Mouse (Mus musculus) small intestine, adult 10 weeks (tissue): ENCODE results near the gene N6amt1. TPM values are rescaled to one million over a fixed set of nuclear protein-coding genes. Genes with fewer than 3 reads are reported as not detected.

Experiments used
- polyA plus RNA-seq: library from polyadenylated mRNA; stranded (reverse); fragments of 350-450 nt; fragmentation: Illumina TruSeq; extraction: RNeasy Lipid Tissue Mini Kit (QIAGEN cat#74804); gene quantifications from one replicate; pipeline ENCODE4 v1.2.3, GENCODE M21; 2014; ENCODE audit warnings: low replicate concordance

N6amt1 gene
- 8.3 TPM for polyA plus RNA-seq

DNA sequence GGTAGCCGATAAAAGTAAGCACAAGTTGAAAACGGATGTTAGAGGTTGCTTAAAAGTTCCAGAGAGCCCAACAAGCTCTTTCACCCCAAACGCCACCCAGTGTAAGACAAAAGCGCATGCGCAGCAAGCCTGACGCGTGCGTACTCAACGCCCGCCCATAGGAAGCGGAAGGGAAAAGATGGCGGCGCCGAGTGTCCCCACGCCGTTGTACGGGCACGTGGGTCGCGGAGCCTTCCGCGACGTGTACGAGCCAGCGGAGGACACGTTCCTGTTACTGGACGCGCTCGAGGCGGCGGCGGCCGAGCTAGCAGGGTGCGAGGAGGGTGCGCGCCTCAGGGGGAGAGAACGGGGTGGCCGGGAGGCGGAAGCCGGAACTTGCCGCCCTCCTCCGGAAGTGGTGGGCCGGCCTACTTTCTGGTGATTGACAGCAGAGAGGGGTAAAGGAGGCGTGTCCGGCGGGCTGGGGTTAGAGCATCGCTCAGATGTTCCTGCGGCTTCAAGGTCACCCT is at the start of gene N6amt1:
TSS of gene N6amt1 (plus strand) at position 111 of the 509 bp plus-strand sequence.

Other genes with a start within 250 kb of the N6amt1 start
- 29.7 TPM for gene Ltn1, start 78.4 kb downstream of the N6amt1 start, polyA plus RNA-seq
- 54.8 TPM for gene Rwdd2b, start 86.4 kb downstream of the N6amt1 start, polyA plus RNA-seq
- 216 TPM for gene Usp16, start 100.5 kb downstream of the N6amt1 start, polyA plus RNA-seq
- 253 TPM for gene Cct8, start 141.7 kb downstream of the N6amt1 start, polyA plus RNA-seq
- 0.85 TPM for gene Map3k7cl, start 199.1 kb downstream of the N6amt1 start, polyA plus RNA-seq